Mouse (Mus musculus): ENCODE measurements at regions not wholly inside any gene's neighbourhood (a gene's known extent, or its start where the extent isn't known, plus 50 kb on each side); places are given as distances from the start of the nearest gene placed in this dataset.

- TF ChIP-seq CTCF (IDR thresholded peaks at IDR 0.05; ENCODE audit: borderline replicate concordance, insufficient read depth, low read length) (no peak), POLR2A (IDR thresholded peaks at IDR 0.05; ENCODE audit: low read depth, low read length) (no peak)
These were observed 158.4 kb downstream of the Ifng start for GRCm38 (mm10) chr10:118599197-118599596.
